Mouse (Mus musculus) layer of hippocampus, postnatal 10 days (tissue): ENCODE data around the gene Nlrp5. TPM values are rescaled to one million over a fixed set of nuclear protein-coding genes. Genes with fewer than 3 reads are reported as not detected.
"Not testable (repeated sequence)": the region's sequence is repeated elsewhere in the genome, so short reads cannot be mapped to it uniquely, and the experiment has no call there.

ENCODE experiments used
- DNase-seq, 2 experiments: peaks; one replicate each; pipeline ENCODE4 v3.0.0; 2021; ENCODE audit warnings: low spot score in 2 of 2
- long read RNA-seq: library from polyadenylated mRNA; stranded (forward); transcript quantifications from one replicate; pipeline ENCODE4 v2.0.0, GENCODE M21; 2023
- microRNA-seq, 2 experiments: library from miRNA; unstranded; fragments of <30 nt; microRNA quantifications; one replicate each; pipeline ENCODE4 v1.2.0; 2021
- total RNA-seq, 2 experiments: library from RNA; stranded (reverse); gene quantifications; 2 replicates each; pipeline ENCODE4 v1.2.3; 2021

Gene Nlrp5
- total RNA-seq, result not detected
- long read RNA-seq, result 0 reads

DNA sequence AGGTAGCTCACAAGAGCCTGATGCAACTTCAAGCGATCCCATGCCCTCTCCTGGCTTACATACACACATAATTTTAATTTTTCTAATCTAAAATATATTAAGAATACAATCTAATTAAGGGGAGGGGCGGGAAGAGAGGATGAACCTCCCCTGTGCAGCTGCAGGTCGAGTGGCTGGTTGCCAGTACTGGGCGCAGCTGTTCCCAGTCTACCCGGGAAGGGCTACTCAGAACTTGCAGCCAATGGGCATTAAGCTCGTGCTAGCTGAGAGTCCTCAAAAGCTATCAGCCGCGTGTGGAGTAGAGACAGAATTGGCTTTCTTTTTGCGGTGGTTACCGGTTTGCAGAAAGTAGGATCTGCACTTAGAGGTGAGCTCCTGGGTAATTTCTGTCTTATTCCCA, at the start of gene Nlrp5:
Nlrp5 (plus strand) TSS at position 301 of the 400 bp plus-strand sequence.
- DNase-seq, result no peak

DNA sequence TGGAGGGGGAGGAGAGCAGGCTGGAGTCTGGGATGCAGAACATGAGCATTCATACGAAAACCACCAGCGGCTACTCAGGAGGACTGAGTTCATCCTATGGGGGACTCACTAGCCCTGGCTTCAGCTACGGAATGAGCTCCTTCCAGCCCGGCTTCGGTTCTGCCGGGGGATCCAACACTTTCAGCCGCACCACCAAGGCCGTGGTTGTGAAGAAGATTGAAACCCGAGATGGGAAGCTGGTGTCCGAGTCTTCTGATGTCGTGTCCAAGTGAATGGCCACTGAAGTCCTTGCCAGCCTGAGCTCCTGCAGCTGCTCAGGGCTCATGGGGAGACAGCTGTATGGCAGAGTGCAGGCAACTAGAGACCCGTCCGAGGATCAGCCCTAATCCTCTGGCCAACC, 27.4 kb upstream of the Nlrp5 start:
- not testable (repeated sequence) for DNase-seq

DNA sequence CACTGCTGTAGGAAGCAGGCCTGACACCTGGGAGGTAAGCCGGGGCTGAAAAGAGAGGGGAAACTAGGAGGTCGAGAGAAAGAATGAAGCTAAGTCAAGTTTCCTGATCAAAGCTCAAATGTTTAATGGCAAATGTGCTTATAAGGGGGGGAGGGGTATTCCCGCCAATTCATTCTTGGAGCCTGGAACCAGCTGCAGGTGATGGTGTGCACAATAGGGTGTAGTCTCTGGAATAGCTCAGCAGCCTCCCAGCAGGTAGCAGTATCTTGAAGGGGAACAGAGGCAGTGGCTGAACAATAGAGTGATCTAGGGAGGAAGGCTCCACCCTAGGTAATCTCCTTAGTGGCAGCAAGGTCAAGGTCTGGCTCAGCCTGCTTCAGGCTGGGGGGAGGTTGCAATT, 84.5 kb downstream of the Nlrp5 start:
- DNase-seq, result not testable (repeated sequence)

DNA sequence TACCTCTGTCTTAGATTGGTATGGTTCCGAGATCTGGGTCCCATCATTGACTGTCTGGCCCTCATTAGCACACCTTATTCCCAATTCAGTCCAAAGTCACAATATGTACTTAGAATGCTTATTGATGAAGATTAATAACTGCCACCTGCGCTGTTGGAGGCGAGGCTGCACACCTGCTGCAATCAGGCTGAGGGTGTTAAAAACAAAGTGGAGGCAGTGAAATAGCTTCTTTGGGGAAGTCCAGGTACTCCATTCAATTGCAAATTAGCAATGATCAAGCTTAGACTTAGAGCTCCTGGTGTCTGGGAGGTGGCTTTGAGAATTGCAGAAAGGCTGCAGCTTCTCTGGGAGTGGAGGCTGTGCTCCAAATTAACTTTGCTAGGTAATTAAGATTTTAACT, 85.1 kb downstream of the Nlrp5 start:
- DNase-seq, result not testable (repeated sequence)

- not testable (repeated sequence) for DNase-seq
These were observed 87.2 kb downstream of the Nlrp5 start for GRCm38 (mm10) chr7:23472886-23473285.

Small RNA genes lying within 50 kb of the gene (microRNA-seq; reads per million reads assigned to microRNA genes)
- gene Gm25196, result 0 reads per million in 2 experiments

Other genes with a start within 250 kb of the Nlrp5 start
- gene Gm10662, start 241.4 kb upstream of the Nlrp5 start, total RNA-seq, result not detected
- not detected for gene Vmn1r165, start 168.6 kb upstream of the Nlrp5 start, total RNA-seq
- gene Vmn1r166, start 134.2 kb upstream of the Nlrp5 start, total RNA-seq, result not detected
- not detected for gene Gm6902, start 107.0 kb upstream of the Nlrp5 start, total RNA-seq
- not detected for gene Nlrp4e, start 84.7 kb upstream of the Nlrp5 start, total RNA-seq
- gene Vmn1r167, start 121.3 kb downstream of the Nlrp5 start, total RNA-seq, result not detected
- gene Vmn1r168, start 153.8 kb downstream of the Nlrp5 start, total RNA-seq, result not detected
- gene Vmn1r169, start 189.6 kb downstream of the Nlrp5 start, total RNA-seq, result not detected
- gene Vmn1r170, start 220.3 kb downstream of the Nlrp5 start, total RNA-seq, result not detected
- gene Vmn1r171, start 244.8 kb downstream of the Nlrp5 start, total RNA-seq, result not detected